Mouse (Mus musculus) MEL (cell line): Measurements from ENCODE around the gene Ube2m. TPM values are rescaled to one million over a fixed set of nuclear protein-coding genes. Genes with fewer than 3 reads are reported as not detected.
"Not testable (repeated sequence)": the region's sequence is repeated elsewhere in the genome, so short reads cannot be mapped to it uniquely, and the experiment has no call there.

Experiments used
- DNase-seq: peaks from one replicate; pipeline ENCODE4 v3.0.0; 2011; ENCODE audit warnings: low read depth, low spot score
- H3K27ac ChIP-seq: 2 replicates; pipeline ENCODE4 v1.5.1; 2012; ENCODE audit warnings: low read depth, mild to moderate bottlenecking, control low read depth, low read length, moderate library complexity; ENCODE audit not compliant: control insufficient read depth
- H3K27me3 ChIP-seq, 2 experiments: fragments of 150-350 bp in 1 of 2; sonication (generic) in 1 of 2; 2 replicates each; pipeline ENCODE4 v1.6.1; 2012; ENCODE audit warnings: low read length in 2 of 2, mild to moderate bottlenecking in 2 of 2, improper control_type of control experiment in 1 of 2, moderate library complexity in 1 of 2; ENCODE audit not compliant: insufficient read depth in 2 of 2, control insufficient read depth in 1 of 2
- H3K36me3 ChIP-seq, 2 experiments: 2 replicates each; pipeline ENCODE4 v1.6.1; 2012 to 2014; ENCODE audit warnings: low read length in 2 of 2, improper control_type of control experiment in 1 of 2, inconsistent platforms in 1 of 2, mild to moderate bottlenecking in 1 of 2; ENCODE audit not compliant: insufficient read depth in 2 of 2, control insufficient read depth in 1 of 2
- H3K4me1 ChIP-seq, 2 experiments: fragments of 150-350 bp in 1 of 2; sonication (generic) in 1 of 2; 2 replicates each; pipeline ENCODE4 v1.6.1; 2012; ENCODE audit warnings: low read length in 2 of 2, improper control_type of control experiment in 1 of 2, mild to moderate bottlenecking in 1 of 2; ENCODE audit not compliant: insufficient read depth in 2 of 2, control insufficient read depth in 1 of 2
- H3K4me3 ChIP-seq, 2 experiments: fragments of 150-350 bp in 1 of 2; sonication (generic) in 1 of 2; 2 replicates each; pipeline ENCODE4 v1.5.1; 2012; ENCODE audit warnings: low read depth in 2 of 2, low read length in 2 of 2, mild to moderate bottlenecking in 2 of 2, moderate library complexity in 2 of 2, control low read depth in 1 of 2, improper control_type of control experiment in 1 of 2; ENCODE audit not compliant: control insufficient read depth in 1 of 2, insufficient read depth in 1 of 2
- H3K79me2 ChIP-seq: 2 replicates; pipeline ENCODE4 v1.6.1; 2012; ENCODE audit warnings: mild to moderate bottlenecking, low read length, moderate library complexity; ENCODE audit not compliant: control insufficient read depth, poor library complexity, insufficient read depth
- H3K9ac ChIP-seq: 2 replicates; pipeline ENCODE4 v1.6.1; 2012; ENCODE audit warnings: low read depth, mild to moderate bottlenecking, control low read depth, low read length, moderate library complexity; ENCODE audit not compliant: control insufficient read depth, poor library complexity, severe bottlenecking
- H3K9me3 ChIP-seq: fragments of 150-350 bp; sonication (generic); replicated peaks from 2 replicates; pipeline ENCODE4 v1.6.1; 2012; ENCODE audit warnings: mild to moderate bottlenecking, low read length, improper control_type of control experiment, moderate library complexity; ENCODE audit not compliant: insufficient read depth
- CHD1 ChIP-seq: IDR thresholded peaks from 2 replicates; pipeline ENCODE4 v1.6.1; 2012; ENCODE audit warnings: low read depth, mild to moderate bottlenecking, inconsistent platforms, low read length, improper control_type of control experiment
- CHD2 ChIP-seq: IDR thresholded peaks from 2 replicates; pipeline ENCODE4 v1.6.1; 2011; ENCODE audit warnings: low read length, improper control_type of control experiment
- CTCF ChIP-seq, 3 experiments: IDR thresholded peaks in 2 of 3; conservative IDR thresholded peaks in 1 of 3; 2 replicates each; pipeline ENCODE4 v1.5.1; 2011 to 2012; ENCODE audit warnings: low read length in 3 of 3, low read depth in 2 of 3, mild to moderate bottlenecking in 2 of 3, improper control_type of control experiment in 1 of 3, inconsistent platforms in 1 of 3, mixed read lengths in 1 of 3, moderate library complexity in 1 of 3; ENCODE audit not compliant: control insufficient read depth in 1 of 3, insufficient read depth in 1 of 3, poor library complexity in 1 of 3, severe bottlenecking in 1 of 3
- E2F4 ChIP-seq: IDR thresholded peaks from 2 replicates; pipeline ENCODE4 v1.6.1; 2011; ENCODE audit warnings: low read depth, low read length, improper control_type of control experiment, borderline replicate concordance
- EP300 ChIP-seq, 2 experiments: IDR thresholded peaks; 2 replicates each; pipeline ENCODE4 v1.6.1; 2011; ENCODE audit warnings: improper control_type of control experiment in 2 of 2, low read length in 2 of 2, low read depth in 1 of 2, mild to moderate bottlenecking in 1 of 2
- ETS1 ChIP-seq: IDR thresholded peaks from 2 replicates; pipeline ENCODE4 v1.6.1; 2012; ENCODE audit warnings: low read depth, mild to moderate bottlenecking, inconsistent platforms, low read length, improper control_type of control experiment, moderate library complexity
- GABPA ChIP-seq: IDR thresholded peaks from 2 replicates; pipeline ENCODE4 v1.6.1; 2012; ENCODE audit warnings: low read depth, mild to moderate bottlenecking, inconsistent platforms, low read length, improper control_type of control experiment, moderate library complexity
- MAFK ChIP-seq: IDR thresholded peaks from 2 replicates; pipeline ENCODE4 v1.6.1; 2011; ENCODE audit warnings: low read depth, mild to moderate bottlenecking, low read length, improper control_type of control experiment, borderline replicate concordance
- MXI1 ChIP-seq: IDR thresholded peaks from 2 replicates; pipeline ENCODE4 v1.6.1; 2011; ENCODE audit warnings: mild to moderate bottlenecking, low read depth, low read length, improper control_type of control experiment
- POLR2A ChIP-seq, 2 experiments: IDR thresholded peaks; 2 replicates each; pipeline ENCODE4 v1.6.1; 2011 to 2012; ENCODE audit warnings: low read length in 2 of 2, mild to moderate bottlenecking in 2 of 2, control low read depth in 1 of 2, improper control_type of control experiment in 1 of 2, low read depth in 1 of 2, moderate library complexity in 1 of 2; ENCODE audit not compliant: control insufficient read depth in 1 of 2, insufficient read depth in 1 of 2, poor library complexity in 1 of 2
- RAD21 ChIP-seq: IDR thresholded peaks from 2 replicates; pipeline ENCODE4 v1.6.1; 2011; ENCODE audit warnings: mild to moderate bottlenecking, low read depth, low read length, improper control_type of control experiment
- RCOR1 ChIP-seq: IDR thresholded peaks from 2 replicates; pipeline ENCODE4 v1.6.1; 2012; ENCODE audit warnings: low read depth, mild to moderate bottlenecking, inconsistent platforms, low read length, improper control_type of control experiment
- SIN3A ChIP-seq: IDR thresholded peaks from 2 replicates; pipeline ENCODE4 v1.6.1; 2012; ENCODE audit warnings: low read length, improper control_type of control experiment, inconsistent platforms
- SMC3 ChIP-seq: IDR thresholded peaks from 2 replicates; pipeline ENCODE4 v1.6.1; 2011; ENCODE audit warnings: low read depth, low read length, improper control_type of control experiment
- TAL1 ChIP-seq: IDR thresholded peaks from 2 replicates; pipeline ENCODE4 v1.6.1; 2012; ENCODE audit warnings: mild to moderate bottlenecking, inconsistent platforms, low read length, moderate library complexity, mixed read lengths
- UBTF ChIP-seq: IDR thresholded peaks from 2 replicates; pipeline ENCODE4 v1.6.1; 2012; ENCODE audit warnings: low read depth, mild to moderate bottlenecking, inconsistent platforms, low read length, improper control_type of control experiment, moderate library complexity, borderline replicate concordance; ENCODE audit not compliant: insufficient read depth
- USF1 ChIP-seq: IDR thresholded peaks from 2 replicates; pipeline ENCODE4 v1.6.1; 2014; ENCODE audit warnings: low read depth, mild to moderate bottlenecking, inconsistent platforms, low read length, improper control_type of control experiment, moderate library complexity
- ZC3H11A ChIP-seq: IDR thresholded peaks from 2 replicates; pipeline ENCODE4 v1.6.1; 2012; ENCODE audit warnings: low read depth, mild to moderate bottlenecking, inconsistent platforms, low read length, improper control_type of control experiment
- ZNF384 ChIP-seq: IDR thresholded peaks from 2 replicates; pipeline ENCODE4 v1.6.1; 2012; ENCODE audit warnings: low read depth, mild to moderate bottlenecking, inconsistent platforms, low read length, improper control_type of control experiment
- polyA plus RNA-seq, 2 experiments: library from polyadenylated mRNA; stranded (reverse) in 1 of 2; unstranded in 1 of 2; fragments of >175 nt in 1 of 2; fragments of >200 nt in 1 of 2; gene quantifications; 2 replicates each; pipeline versions ENCODE4 v1.2.1 to v1.2.4; 2012; ENCODE audit warnings: low replicate concordance in 2 of 2, low read depth in 1 of 2; ENCODE audit not compliant: insufficient read length in 2 of 2, insufficient read depth in 1 of 2, missing spikeins in 1 of 2
- total RNA-seq: library from RNA; depleted of rRNA; stranded (reverse); fragments of 300-350 nt; gene quantifications from 2 replicates; pipeline ENCODE4 v1.2.3, GENCODE M21; 2012

Ube2m gene
- total and polyA plus RNA-seq, 3 experiments: 134 to 336 TPM; not detected in 1

- H3K9ac ChIP-seq: no peak overlapping the region
- H3K36me3 ChIP-seq: no peaks in the 10 kb centered on the region
- H3K4me1 ChIP-seq: no peaks in the 10 kb centered on the region
- DNase-seq: no peak
- H3K27me3 ChIP-seq: no peaks in the 10 kb centered on the region
- no peak overlapping the region for H3K4me3 ChIP-seq
- H3K79me2 ChIP-seq: no peaks in the 10 kb centered on the region
- no peak overlapping the region for H3K27ac ChIP-seq
- no peaks in the 10 kb centered on the region for H3K9me3 ChIP-seq
- TF ChIP-seq CTCF (IDR thresholded peaks at IDR 0.05 in 2 of 3, conservative IDR thresholded peaks at IDR 0.05 in 1 of 3; ENCODE audit: control insufficient read depth in 1 of 3, insufficient read depth in 1 of 3, low read depth in 2 of 3, low read length in 3 of 3, poor library complexity in 1 of 3, severe bottlenecking in 1 of 3) (peak in 1 of 3 experiments; percentile 20; a peak in 1 of 6 replicates), SMC3 (peak; percentile 29), RAD21 (peak; percentile 12), POLR2A (IDR thresholded peaks at IDR 0.05; ENCODE audit: control insufficient read depth in 1 of 2, insufficient read depth in 1 of 2, low read depth in 1 of 2, low read length in 2 of 2, poor library complexity in 1 of 2) (no peak)
Measured at GRCm38 (mm10) chr7:13072293-13072692, 34.2 kb upstream of the Ube2m start.

GRCm38 (mm10) chr7:13063399-13063798 lies 25.3 kb upstream of the Ube2m start:
- H3K4me3 ChIP-seq, H3K9me3 ChIP-seq, H3K9ac ChIP-seq, H3K79me2 ChIP-seq, H3K4me1 ChIP-seq, H3K36me3 ChIP-seq, H3K27ac ChIP-seq, H3K27me3 ChIP-seq: not testable (repeated sequence)
- peak; percentile 54 for DNase-seq
- TF ChIP-seq ZNF384 (peak; percentile 41; the same call in 1 of the 2 replicates), SMC3 (peak; percentile 66), CTCF (IDR thresholded peaks at IDR 0.05 in 2 of 3, conservative IDR thresholded peaks at IDR 0.05 in 1 of 3; ENCODE audit: control insufficient read depth in 1 of 3, insufficient read depth in 1 of 3, low read depth in 2 of 3, low read length in 3 of 3, poor library complexity in 1 of 3, severe bottlenecking in 1 of 3) (peak; percentile 33 to 61 (median 60); a peak in 5 of 6 replicates), RAD21 (peak; percentile 79), ZC3H11A (peak; percentile 69)

- no peak for TF ChIP-seq GABPA
- no peak for TF ChIP-seq MXI1
- TF ChIP-seq ZNF384: no peak
- no peak for TF ChIP-seq CHD2
- no peak for TF ChIP-seq TAL1
- TF ChIP-seq SMC3: no peak
- TF ChIP-seq RCOR1: no peak
- TF ChIP-seq CHD1: no peak
- no peak for TF ChIP-seq UBTF
- no peak for TF ChIP-seq EP300 (IDR thresholded peaks at IDR 0.05; ENCODE audit: low read depth in 1 of 2, low read length in 2 of 2)
- TF ChIP-seq ETS1: no peak
- no peak for TF ChIP-seq USF1
- no peak for TF ChIP-seq E2F4
- no peak for TF ChIP-seq SIN3A
- no peak for TF ChIP-seq MAFK
- H3K4me3 ChIP-seq: no peak overlapping the region
- no peaks in the 10 kb centered on the region for H3K27me3 ChIP-seq
- peaks cover 0 to 4% of the 10 kb centered on the region in 2 experiments; a peak in 1 of 4 replicates for H3K36me3 ChIP-seq
- no peak overlapping the region for H3K9ac ChIP-seq
- DNase-seq: no peak
- no peaks in the 10 kb centered on the region for H3K79me2 ChIP-seq
- H3K4me1 ChIP-seq: peaks cover 0 to 3% of the 10 kb centered on the region in 2 experiments; a peak in 2 of 4 replicates
- no peak overlapping the region for H3K27ac ChIP-seq
- H3K9me3 ChIP-seq: no peaks in the 10 kb centered on the region
Measured at GRCm38 (mm10) chr7:13059536-13059935, 21.5 kb upstream of the Ube2m start.
